In the genomic region with DNA sequence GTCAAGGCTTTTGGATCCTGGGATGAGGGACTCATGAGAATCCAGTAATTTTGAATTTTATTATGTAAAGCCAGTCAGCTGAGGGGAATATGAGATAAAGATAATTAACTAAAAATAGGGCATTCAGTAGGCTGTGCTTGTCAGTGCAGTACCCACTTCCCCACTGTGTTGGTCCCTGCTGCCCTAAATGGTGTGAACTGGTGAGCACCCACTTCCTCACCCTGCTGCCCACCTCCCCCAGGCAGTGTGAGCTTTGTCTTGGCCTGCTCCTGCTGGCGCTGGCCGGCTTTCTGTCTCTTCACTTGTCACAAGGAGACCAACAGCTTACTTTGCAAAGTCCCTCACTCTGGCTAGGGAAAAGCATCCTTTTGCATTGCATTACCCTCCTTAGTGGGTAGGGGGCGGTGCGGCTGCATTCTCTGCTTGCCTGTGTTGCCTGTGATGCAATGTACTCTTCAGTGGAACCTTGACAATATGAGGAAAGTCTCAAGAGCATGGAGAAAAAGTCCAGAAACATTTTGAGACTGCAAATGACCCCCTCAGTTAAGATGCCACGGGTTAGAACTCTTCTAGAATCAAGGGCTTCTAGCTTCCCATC, we compare ENCODE assay signal across 9 mouse cellular contexts. TPM values are rescaled to one million over a fixed set of nuclear protein-coding genes. Genes with fewer than 3 reads are reported as not detected.
DNase-seq lines count a peak whose midpoint lies in the region; ATAC-seq and TF ChIP-seq lines count a peak whose summit lies in the region.
"Had no signal": no experiment of that assay in that cellular context is flagged by ENCODE, and none has a peak within 500 bp of the region (broad histone marks: within the 10 kb centered on the region; RNA-seq: fewer than 3 reads in every experiment).

No protein-coding gene starts in this region.

- no peaks in the 10 kb centered on the region for H3K27me3 ChIP-seq in thymus, adult 2 months (ENCODE audit: control insufficient read depth, insufficient read depth, low read length)
- H3K27me3 ChIP-seq in stomach, postnatal 0 days (ENCODE audit: control insufficient read depth, insufficient read depth, low read length) = no peaks in the 10 kb centered on the region; the same call in 1 of the 2 replicates

- H3K9me3 ChIP-seq in stomach, postnatal 0 days (ENCODE audit: control insufficient read depth, low read length) = no peaks in the 10 kb centered on the region
- H3K9me3 ChIP-seq: limb, embryonic 12.5 days had no signal

- WGBS in thymus, adult 2 months = 21% methylated on average over 5 of the region's 5 CpGs
- 22% methylated on average over 5 of the region's 5 CpGs for WGBS in stomach, postnatal 0 days

- H3K9ac ChIP-seq in stomach, postnatal 0 days (ENCODE audit: low read length) = no peak overlapping the region
- H3K9ac ChIP-seq: limb, embryonic 12.5 days had no signal

- TF ChIP-seq CTCF in thymus, adult 2 months (IDR thresholded peaks at IDR 0.05; ENCODE audit: borderline replicate concordance, control insufficient read depth, extremely low read depth, insufficient read depth, low read length, poor library complexity) = no peak
- TF ChIP-seq CTCF in stomach, postnatal 0 days (IDR thresholded peaks at IDR 0.05; ENCODE audit: low read depth) = peak; percentile 61

- H3K4me1 ChIP-seq in thymus, adult 2 months (replicated peaks; ENCODE audit: control insufficient read depth, insufficient read depth, low read length) = no peaks in the 10 kb centered on the region
- H3K4me1 ChIP-seq in stomach, postnatal 0 days (replicated peaks; ENCODE audit: control insufficient read depth, insufficient read depth) = no peaks in the 10 kb centered on the region
- H3K4me1 ChIP-seq: limb, embryonic 12.5 days had no signal

- no peak for TF ChIP-seq POLR2A in thymus, adult 2 months (IDR thresholded peaks at IDR 0.05; ENCODE audit: control insufficient read depth, extremely low read depth, insufficient read depth, low read length, poor library complexity)

- no peak for ATAC-seq in stomach, postnatal 0 days (ENCODE audit: low FRiP score, low TSS enrichment)

- H3K4me2 ChIP-seq in stomach, postnatal 0 days (replicated peaks; ENCODE audit: low read depth) = no peak overlapping the region
- H3K4me2 ChIP-seq: limb, embryonic 12.5 days had no signal

- no peak overlapping the region for H3K27ac ChIP-seq in thymus, adult 2 months (ENCODE audit: control insufficient read depth, insufficient read depth, low read length)
- no peak overlapping the region for H3K27ac ChIP-seq in stomach, postnatal 0 days (replicated peaks)
- H3K27ac ChIP-seq: limb, embryonic 12.5 days had no signal

- H3K36me3 ChIP-seq in thymus, adult 2 months (ENCODE audit: control insufficient read depth, insufficient read depth, low read length) = no peaks in the 10 kb centered on the region
- H3K36me3 ChIP-seq in stomach, postnatal 0 days (ENCODE audit: control insufficient read depth, insufficient read depth, low read length) = no peaks in the 10 kb centered on the region
- H3K36me3 ChIP-seq: limb, embryonic 12.5 days had no signal

- TF ChIP-seq EP300 in stomach, postnatal 0 days (optimal IDR thresholded peaks at IDR 0.05) = no peak

- no peak overlapping the region for H3K4me3 ChIP-seq in thymus, adult 2 months (ENCODE audit: control insufficient read depth, insufficient read depth, low read length)
- no peak overlapping the region for H3K4me3 ChIP-seq in stomach, postnatal 0 days (ENCODE audit: low read depth, low read length)
- H3K4me3 ChIP-seq: limb, embryonic 12.5 days had no signal

- DNase-seq in kidney, adult 18-20 months = peak; percentile 41
- no peak for DNase-seq in kidney, postnatal 14 days
- peak; percentile 6 for DNase-seq in thymus, adult 2 months
- DNase-seq in thymus, postnatal 0 days (ENCODE audit: low spot score) = no peak
- peak; percentile 45 for DNase-seq in embryo, embryonic 11 days
- no peak for DNase-seq in stomach, postnatal 0 days (ENCODE audit: low spot score)
- no peak for DNase-seq in layer of hippocampus, postnatal 10 days (ENCODE audit: low spot score in 2 of 2)
- DNase-seq: heart, postnatal 14 days had no signal

RNA-seq across cellular contexts. Expression of a gene that starts 12.7 kb away (rescaled TPM):
- 0.32 and 0.57 TPM in 2 replicates for polyA plus RNA-seq in thymus, adult 2 months (2012; rRNA removed)
- 0.19 and 0.26 TPM in 2 replicates for polyA plus RNA-seq in thymus, postnatal 0 days (2015; fragmentation: Nextera tagmentation; extraction: Ambion mirVana)
- polyA plus RNA-seq in stomach, postnatal 0 days (2015; fragmentation: Nextera tagmentation; extraction: Ambion mirVana) = not detected in 2 replicates
- total RNA-seq in layer of hippocampus, postnatal 10 days (2021) = not detected
- total RNA-seq: heart, postnatal 14 days had no signal

Comparison
In these comparisons a context has a peak if more than half of its experiments do, and no peak if none do; other contexts are left out.
1. DNase-seq: peak in kidney, adult 18-20 months (single experiment), thymus, adult 2 months (single experiment) and embryo, embryonic 11 days (single experiment); none in kidney, postnatal 14 days (single experiment), thymus, postnatal 0 days (single experiment), stomach, postnatal 0 days (single experiment) and layer of hippocampus, postnatal 10 days (0 of 2).